Mouse (Mus musculus): ENCODE measurements around the gene Taf10. TPM values are rescaled to one million over a fixed set of nuclear protein-coding genes. Genes with fewer than 3 reads are reported as not detected.

Taf10 gene
- 100 to 1,000 TPM; 167 to 172 TPM for total RNA-seq (2021)
- long read RNA-seq, experiment 1, full-length matches to known transcripts, result 109 of 141 reads
- long read RNA-seq, experiment 1, partial matches to known transcripts, result 7 of 141 reads
- long read RNA-seq, experiment 1, other reads (novel, unspliced or antisense), result 25 of 141 reads
- long read RNA-seq, experiment 2, full-length matches to known transcripts, result 76 of 81 reads
- long read RNA-seq, experiment 2, partial matches to known transcripts, result 2 of 81 reads
- long read RNA-seq, experiment 2, other reads (novel, unspliced or antisense), result 3 of 81 reads

GRCm38 (mm10) chr7:105743926-105744590 is at the start of gene Taf10:
Gene Taf10, minus strand, starts transcription at chr7:105744361.
- peak; percentile 92 for DNase-seq

- no peak for DNase-seq
Observed at GRCm38 (mm10) chr7:105793701-105794100, 49.5 kb upstream of the Taf10 start.

- DNase-seq, result no peak
Observed at GRCm38 (mm10) chr7:105791147-105791546, 47.0 kb upstream of the Taf10 start.

GRCm38 (mm10) chr7:105787285-105788140 is 43.4 kb upstream of the Taf10 start, which contains the start of gene Dchs1:
Gene Dchs1, minus strand, starts transcription at chr7:105787654.
- peak; percentile 46 for DNase-seq

GRCm38 (mm10) chr7:105786506-105787284 is 42.5 kb upstream of the Taf10 start:
- DNase-seq, result no peak

GRCm38 (mm10) chr7:105784556-105784955 is 40.4 kb upstream of the Taf10 start:
- DNase-seq, result no peak

- no peak for DNase-seq
Observed at GRCm38 (mm10) chr7:105783861-105784260, 39.7 kb upstream of the Taf10 start.

GRCm38 (mm10) chr7:105778553-105779265 is 34.5 kb upstream of the Taf10 start:
- DNase-seq, result no peak

GRCm38 (mm10) chr7:105777797-105778552 is 33.8 kb upstream of the Taf10 start:
- DNase-seq, result no peak

GRCm38 (mm10) chr7:105777316-105777715 is 33.2 kb upstream of the Taf10 start:
- DNase-seq, result no peak

GRCm38 (mm10) chr7:105776026-105776425 is 31.9 kb upstream of the Taf10 start:
- no peak for DNase-seq

GRCm38 (mm10) chr7:105774661-105775060 is 30.5 kb upstream of the Taf10 start:
- DNase-seq, result no peak

- DNase-seq, result no peak
Observed at GRCm38 (mm10) chr7:105773041-105773440, 28.9 kb upstream of the Taf10 start.

GRCm38 (mm10) chr7:105772331-105772730 is 28.2 kb upstream of the Taf10 start:
- no peak for DNase-seq

- no peak for DNase-seq
Observed at GRCm38 (mm10) chr7:105769959-105770358, 25.8 kb upstream of the Taf10 start.

GRCm38 (mm10) chr7:105767729-105768165 is 23.6 kb upstream of the Taf10 start:
- peak; percentile 58 for DNase-seq

- DNase-seq, result no peak
Observed at GRCm38 (mm10) chr7:105764331-105764730, 20.2 kb upstream of the Taf10 start.

GRCm38 (mm10) chr7:105762517-105763270 is 18.5 kb upstream of the Taf10 start:
- no peak for DNase-seq

- peak; percentile 37 for DNase-seq
Observed at GRCm38 (mm10) chr7:105761813-105762484, 17.8 kb upstream of the Taf10 start.
